Mouse (Mus musculus): ENCODE data around the gene Tas2r122.
"Not testable (repeated sequence)": the region's sequence is repeated elsewhere in the genome, so short reads cannot be mapped to it uniquely, and the experiment has no call there.

The Tas2r122 gene

DNA sequence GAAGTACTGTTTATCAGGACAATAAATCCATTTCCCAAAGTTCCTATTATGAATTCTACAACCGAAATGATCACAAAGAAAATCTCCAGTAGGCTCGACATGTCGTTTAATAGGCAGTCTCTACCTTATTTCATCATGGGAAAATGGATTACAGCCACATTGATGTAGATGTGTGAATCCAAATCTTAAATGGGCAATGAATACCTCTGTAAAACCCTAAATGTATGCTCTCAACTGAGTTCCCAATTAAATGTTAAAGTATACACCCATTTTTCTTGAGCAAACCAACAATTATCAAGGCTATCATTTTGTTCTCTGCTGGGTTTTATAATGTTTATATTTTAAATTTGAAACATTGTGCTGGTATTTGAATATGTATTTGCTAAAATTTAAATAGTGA is at the start of gene Tas2r122:
Gene Tas2r122, minus strand, starts transcription at position 101 of the 400 bp plus-strand sequence.
- DNase-seq (ENCODE audit: low read depth, low spot score), result no peak

DNA sequence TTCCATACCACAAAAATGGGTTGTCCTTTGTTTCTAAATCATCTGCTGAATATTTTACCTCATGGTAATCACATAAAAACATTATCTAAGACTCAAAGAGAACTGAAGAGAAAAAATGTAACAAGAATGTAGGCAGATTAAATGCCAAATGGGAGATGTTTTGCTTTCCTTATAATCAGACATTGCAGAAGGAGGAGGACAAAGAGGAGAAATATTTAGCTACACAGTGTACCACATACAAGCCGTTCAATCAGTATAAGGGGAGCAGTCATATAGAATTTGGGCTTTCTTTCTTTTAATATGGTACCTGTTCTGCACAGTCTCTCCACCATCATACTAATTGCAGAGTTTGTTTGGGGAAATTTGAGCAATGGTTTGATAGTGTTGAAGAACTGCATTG is 42.7 kb upstream of the Tas2r122 start, which contains the start of gene Tas2r124:
Gene Tas2r124, plus strand, starts transcription at position 301 of the 400 bp plus-strand sequence.
- no peak for DNase-seq (ENCODE audit: low read depth, low spot score)

DNA sequence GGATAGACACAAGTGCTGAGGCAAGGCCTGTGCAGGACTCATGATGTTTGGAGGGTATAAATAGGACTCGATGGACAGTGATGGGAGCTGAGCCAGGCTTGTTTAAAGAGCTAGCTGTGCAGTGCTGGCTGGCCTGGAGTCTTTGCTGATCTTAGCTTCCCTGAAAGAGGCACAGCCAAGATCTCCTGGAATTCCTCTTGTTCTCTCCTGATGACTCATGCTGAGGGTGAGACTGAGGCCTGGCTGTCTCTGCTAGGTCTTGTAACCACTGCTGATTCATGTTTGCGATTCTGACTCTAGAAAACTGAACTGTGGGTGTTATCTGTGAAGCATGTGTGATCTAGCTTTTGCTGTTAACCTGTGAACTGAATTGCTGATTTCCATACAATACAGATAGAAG is 38.5 kb upstream of the Tas2r122 start:
- DNase-seq (ENCODE audit: low read depth, low spot score), result no peak

DNA sequence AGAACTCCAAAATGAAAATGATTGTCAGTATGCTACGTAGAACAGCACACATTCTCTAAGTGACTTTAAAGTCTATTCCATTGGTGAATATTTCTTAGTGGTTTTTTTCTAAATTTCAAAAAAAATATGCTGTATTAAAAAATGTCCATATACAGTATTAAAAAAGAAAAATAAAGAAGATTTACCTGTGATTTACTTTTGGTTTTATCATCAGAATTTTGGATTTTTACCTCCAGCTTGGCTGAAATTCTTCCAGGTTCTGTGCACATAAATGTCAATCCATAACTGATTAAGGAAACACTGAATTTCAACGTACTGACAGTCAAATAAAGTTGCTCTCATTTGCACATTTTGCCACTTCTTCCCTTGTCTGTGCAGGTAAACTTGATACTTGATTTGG is 26.2 kb upstream of the Tas2r122 start, which contains the start of gene Tas2r115:
Gene Tas2r115, minus strand, starts transcription at position 101 of the 400 bp plus-strand sequence.
- DNase-seq (ENCODE audit: low read depth, low spot score), result no peak

DNA sequence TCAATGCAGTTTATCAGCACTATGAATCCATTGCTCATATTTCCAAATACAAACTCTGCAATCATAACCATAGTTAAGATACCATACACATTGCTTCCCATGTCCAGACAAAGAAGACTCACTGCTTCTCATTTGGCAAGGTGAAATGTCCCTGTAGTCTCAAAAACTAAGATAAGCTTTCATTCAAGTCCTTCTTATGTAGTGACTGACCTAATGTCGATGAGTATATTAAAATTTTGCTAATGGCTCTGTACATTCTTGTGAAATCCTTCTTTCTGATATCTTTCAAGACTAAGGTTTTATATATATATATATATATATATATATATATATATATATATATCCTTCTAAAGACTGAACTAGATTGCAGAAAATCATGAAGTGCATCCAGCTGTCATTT is 10.8 kb downstream of the Tas2r122 start, which contains the start of gene Tas2r121:
Gene Tas2r121, minus strand, starts transcription at position 101 of the 400 bp plus-strand sequence.
- DNase-seq (ENCODE audit: low read depth, low spot score), result no peak

DNA sequence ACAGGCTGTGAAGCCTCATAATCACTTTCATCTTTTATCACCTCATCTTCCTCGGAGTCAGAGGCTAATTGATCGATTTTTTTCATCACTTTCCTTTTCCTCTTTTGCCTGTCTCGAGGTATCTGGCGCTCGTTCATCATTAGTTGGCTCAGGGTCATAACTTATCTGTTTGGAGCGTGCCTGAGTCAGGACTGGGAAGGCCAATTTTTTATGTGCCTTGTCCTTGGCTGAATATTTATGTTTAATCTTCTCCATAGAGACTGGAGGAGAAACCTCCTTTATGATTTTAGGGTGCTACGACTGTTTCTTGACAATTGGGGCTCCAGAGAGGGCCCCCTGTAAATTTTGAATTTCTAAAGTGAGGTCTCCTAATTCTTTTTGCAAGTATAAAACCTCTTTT is 20.1 kb downstream of the Tas2r122 start:
- DNase-seq (ENCODE audit: low read depth, low spot score), result not testable (repeated sequence)

All from embryo, embryonic 11.5 days (tissue).